Mouse (Mus musculus) midbrain, embryonic 11.5 days (tissue): ENCODE measurements around the gene Dhx40. TPM values are rescaled to one million over a fixed set of nuclear protein-coding genes. Genes with fewer than 3 reads are reported as not detected.

Source experiments
- ATAC-seq: fragments of 200-750 bp; cut with Nextera tagmentation; 2 replicates; pipeline ENCODE4 v1.8.0; 2017; ENCODE audit warnings: moderate TSS enrichment, moderate library complexity; ENCODE audit not compliant: low FRiP score
- DNase-seq: peaks from one replicate; pipeline ENCODE4 v3.0.0; 2015; ENCODE audit warnings: low spot score; ENCODE audit errors: missing footprints
- H3K27ac ChIP-seq: fragments of 300-500 bp; sonication (generic); 2 replicates; pipeline ENCODE4 v1.5.1; 2014; ENCODE audit warnings: low read depth, low read length
- H3K27me3 ChIP-seq: fragments of 300-500 bp; sonication (generic); 2 replicates; pipeline ENCODE4 v1.6.1; 2014; ENCODE audit warnings: mild to moderate bottlenecking, low read length, moderate library complexity, mixed read lengths; ENCODE audit not compliant: control insufficient read depth, insufficient read depth
- H3K36me3 ChIP-seq: fragments of 300-500 bp; sonication (generic); 2 replicates; pipeline ENCODE4 v1.6.1; 2014; ENCODE audit warnings: mild to moderate bottlenecking, low read length, moderate library complexity, mixed read lengths; ENCODE audit not compliant: control insufficient read depth, insufficient read depth
- H3K4me1 ChIP-seq: fragments of 300-500 bp; sonication (generic); 2 replicates; pipeline ENCODE4 v1.6.1; 2014; ENCODE audit warnings: low read length; ENCODE audit not compliant: control insufficient read depth, insufficient read depth
- H3K4me2 ChIP-seq: fragments of 300-500 bp; sonication (generic); 2 replicates; pipeline ENCODE4 v1.6.1; 2014; ENCODE audit warnings: mild to moderate bottlenecking, moderate library complexity
- H3K4me3 ChIP-seq: fragments of 300-500 bp; sonication (generic); 2 replicates; pipeline ENCODE4 v1.5.1; 2014; ENCODE audit warnings: low read depth, low read length
- H3K9ac ChIP-seq: fragments of 300-500 bp; sonication (generic); 2 replicates; pipeline ENCODE4 v1.6.1; 2014; ENCODE audit warnings: low read length
- H3K9me3 ChIP-seq: fragments of 300-500 bp; sonication (generic); 2 replicates; pipeline ENCODE4 v1.6.1; 2016; ENCODE audit warnings: low read length; ENCODE audit not compliant: control insufficient read depth
- WGBS: fragments of 180-500 bp; shearing (Covaris S2); extraction: QIAGEN DNeasy Blood & Tissue Kit; methylation state at CpG from one replicate; pipeline ENCODE4 v1.1.7; 2014; 5-methylcytosine and 5-hydroxymethylcytosine counted together
- polyA plus RNA-seq: library from polyadenylated mRNA; unstranded; fragments of >200 nt; fragmentation: Nextera tagmentation; extraction: Ambion mirVana; gene quantifications from 2 replicates; pipeline ENCODE4 v1.2.1, GENCODE M21; 2014

The Dhx40 gene
- polyA plus RNA-seq, 1 experiment from 2014 or later, result 55.0 TPM

DNA sequence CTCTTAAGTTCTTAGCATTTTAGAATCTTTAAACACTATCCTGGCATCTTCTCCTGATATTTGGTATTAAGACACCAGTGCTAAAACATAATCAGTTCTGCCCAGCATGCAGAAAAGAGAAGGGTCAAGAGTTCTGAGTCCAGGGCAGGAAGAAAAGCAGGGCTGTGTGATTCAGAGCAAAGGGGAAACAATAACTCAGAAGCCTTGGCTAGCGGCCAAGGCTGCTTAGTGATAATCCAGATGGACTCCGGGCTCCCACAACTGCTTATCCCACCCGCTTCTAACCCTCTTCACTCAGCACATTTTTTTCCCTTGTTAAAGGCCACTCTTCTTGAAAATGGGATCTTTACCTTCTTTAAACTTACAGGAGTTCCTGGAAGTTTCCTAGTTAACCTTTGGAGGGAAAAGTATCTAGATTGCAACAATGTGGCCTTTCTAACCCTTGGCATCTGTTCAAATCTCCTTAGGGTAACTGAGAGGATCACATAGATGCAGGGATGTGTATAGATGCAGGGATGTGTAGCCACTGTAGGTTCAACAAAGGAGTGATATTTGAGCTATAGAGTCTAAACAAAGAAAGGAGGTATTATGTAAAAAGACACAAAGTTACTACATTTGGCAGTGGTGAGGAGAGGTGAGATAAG lies 33.1 kb upstream of the Dhx40 start:
- no peaks in the 10 kb centered on the region for H3K36me3 ChIP-seq
- no peak overlapping the region for H3K4me3 ChIP-seq
- no peak overlapping the region for H3K9ac ChIP-seq
- H3K4me1 ChIP-seq, result peaks cover 19% of the 10 kb centered on the region
- 3% methylated on average over 3 of the region's 3 CpGs for WGBS
- H3K27ac ChIP-seq, result peak overlapping the region; percentile 75
- peak; percentile 84 for ATAC-seq
- peak; percentile 92 for DNase-seq
- H3K27me3 ChIP-seq, result no peaks in the 10 kb centered on the region
- H3K4me2 ChIP-seq, result no peak overlapping the region; the same call in 1 of the 2 replicates
- H3K9me3 ChIP-seq, result no peaks in the 10 kb centered on the region

DNA sequence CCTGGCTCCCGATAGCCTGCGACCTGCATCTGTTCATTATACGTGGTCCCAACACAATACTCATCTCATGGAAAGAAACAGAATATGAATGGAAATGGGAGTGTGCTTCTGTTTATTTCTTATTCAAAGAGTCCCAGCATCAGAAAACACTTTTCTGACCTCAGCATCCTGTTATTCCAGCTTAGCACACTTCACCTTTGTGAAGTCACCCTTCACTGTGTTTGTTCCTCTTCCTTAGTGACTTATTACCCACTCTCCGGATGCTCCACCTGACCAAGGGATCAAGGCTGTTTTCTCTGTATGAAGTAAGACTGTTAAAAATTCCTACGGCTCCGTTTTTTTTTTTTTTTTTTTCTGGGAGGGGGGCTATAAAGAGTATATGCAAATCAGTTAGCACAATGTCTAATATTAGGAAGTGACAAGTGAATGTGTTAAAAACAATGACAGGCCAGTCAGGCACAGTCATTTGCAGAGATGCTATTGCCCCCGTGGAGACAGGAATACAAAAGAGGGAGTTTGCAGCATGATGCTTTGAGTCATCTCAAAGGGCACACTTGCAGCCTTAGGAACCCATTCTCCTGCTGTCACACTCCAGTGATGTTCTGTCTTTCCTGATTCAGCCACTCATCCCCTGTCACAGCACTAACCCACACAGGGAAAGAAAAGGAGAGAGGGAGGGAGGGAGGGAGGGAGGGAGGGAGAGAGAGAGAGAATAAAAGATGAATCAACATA lies 32.3 kb upstream of the Dhx40 start:
- ATAC-seq (peak; percentile 93), DNase-seq (peak; percentile 91)
- Histone ChIP-seq H3K36me3 (no peaks in the 10 kb centered on the region), H3K27me3 (no peaks in the 10 kb centered on the region), H3K4me2 (no peak overlapping the region), H3K4me1 (peaks cover 19% of the 10 kb centered on the region), H3K4me3 (no peak overlapping the region), H3K9me3 (no peaks in the 10 kb centered on the region), H3K9ac (no peak overlapping the region), H3K27ac (peak overlapping the region; percentile 75; the same call in 1 of the 2 replicates)
- 32% methylated on average over 7 of the region's 7 CpGs for WGBS

DNA sequence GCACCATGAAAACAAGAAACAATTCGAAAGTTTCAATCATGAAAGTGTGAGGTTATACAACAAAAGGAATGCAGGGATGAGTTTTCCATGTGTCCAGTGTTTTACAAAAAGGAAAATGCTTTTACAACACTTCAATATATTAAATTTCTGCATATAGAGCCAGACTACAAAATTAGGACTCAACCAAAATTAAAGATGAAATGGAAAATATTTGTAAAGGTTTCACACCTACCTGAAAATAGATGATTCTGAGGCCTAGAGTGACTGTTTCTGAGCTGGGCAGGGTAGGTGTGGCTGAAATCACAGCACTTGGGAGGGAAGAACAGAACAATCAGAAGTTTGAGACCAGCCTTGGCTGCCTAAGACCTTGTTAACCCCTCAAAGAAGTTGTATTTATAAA lies 31.2 kb upstream of the Dhx40 start:
- ATAC-seq (no peak), DNase-seq (no peak)
- Histone ChIP-seq H3K9ac (no peak overlapping the region), H3K27me3 (no peaks in the 10 kb centered on the region), H3K4me3 (no peak overlapping the region), H3K4me1 (peaks cover 19% of the 10 kb centered on the region), H3K4me2 (no peak overlapping the region), H3K9me3 (no peaks in the 10 kb centered on the region), H3K36me3 (no peaks in the 10 kb centered on the region), H3K27ac (no peak overlapping the region)
- 91% methylated on average over 1 of the region's 1 CpGs for WGBS

DNA sequence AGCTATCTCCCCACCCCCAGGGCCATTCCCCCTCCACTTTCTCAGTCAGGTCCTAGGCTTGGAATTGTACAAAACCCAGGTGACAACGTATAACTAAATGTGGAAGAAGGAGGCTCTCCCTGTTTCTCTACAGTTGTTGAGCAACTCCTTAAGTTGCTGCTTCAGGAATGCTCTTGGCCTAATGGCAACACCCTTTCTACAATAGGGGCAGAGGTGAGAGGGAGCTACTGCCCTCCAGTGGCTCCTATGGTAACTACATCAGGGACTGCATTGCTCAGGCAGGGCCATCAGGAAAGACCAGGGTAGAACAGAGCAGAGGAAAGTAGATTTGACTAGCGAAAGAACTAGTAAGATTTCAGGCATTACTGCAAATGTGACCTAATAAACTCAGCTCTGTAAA lies 28.8 kb upstream of the Dhx40 start:
- H3K36me3 ChIP-seq, result no peaks in the 10 kb centered on the region
- no peak overlapping the region for H3K9ac ChIP-seq
- H3K9me3 ChIP-seq, result no peaks in the 10 kb centered on the region
- no peak overlapping the region for H3K4me3 ChIP-seq
- H3K4me1 ChIP-seq, result peaks cover 19% of the 10 kb centered on the region
- no peak for ATAC-seq
- no peak overlapping the region for H3K27ac ChIP-seq
- 33% methylated on average over 2 of the region's 2 CpGs for WGBS
- no peaks in the 10 kb centered on the region for H3K27me3 ChIP-seq
- peak; percentile 96 for DNase-seq
- H3K4me2 ChIP-seq, result no peak overlapping the region

DNA sequence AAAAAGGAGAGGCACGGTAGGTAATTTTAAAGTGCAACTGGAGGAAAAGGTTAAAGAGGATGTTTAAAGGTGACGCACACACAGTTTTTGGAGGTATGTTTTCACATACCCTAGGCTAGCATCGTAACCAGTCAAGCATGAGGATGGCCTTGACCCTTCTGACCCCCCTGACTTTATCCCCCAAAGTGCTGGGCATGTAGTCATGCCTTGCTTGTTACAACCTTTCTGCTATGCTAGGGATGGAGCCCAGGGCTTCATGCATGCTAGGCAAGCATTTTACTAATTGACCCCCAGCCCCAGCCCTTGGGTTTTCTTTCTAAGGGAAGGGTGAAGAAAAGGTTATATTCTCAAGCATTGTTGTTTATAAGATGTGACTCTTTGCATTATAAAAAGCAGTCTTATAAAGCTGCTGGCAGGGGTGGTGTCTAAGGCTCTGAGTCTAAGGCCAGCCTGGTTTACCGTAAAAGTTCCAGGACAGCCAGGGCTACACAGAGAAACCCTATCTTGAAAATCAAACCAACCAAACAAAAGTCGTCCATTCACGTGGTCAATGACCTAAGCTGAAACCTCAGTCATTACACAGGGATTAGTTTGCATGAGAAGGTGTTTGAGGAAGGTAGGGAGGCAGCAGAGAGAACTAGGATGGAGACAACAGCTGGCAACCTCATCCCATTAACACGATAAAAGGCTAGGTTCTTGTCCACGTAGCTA lies 27.2 kb upstream of the Dhx40 start:
- no peak overlapping the region for H3K9ac ChIP-seq
- ATAC-seq (no peak), DNase-seq (no peak)
- no peaks in the 10 kb centered on the region for H3K36me3 ChIP-seq
- H3K4me1 ChIP-seq, result peaks cover 7% of the 10 kb centered on the region
- no peak overlapping the region for H3K4me2 ChIP-seq
- H3K27ac ChIP-seq, result no peak overlapping the region
- no peak overlapping the region for H3K4me3 ChIP-seq
- H3K27me3 ChIP-seq, result no peaks in the 10 kb centered on the region
- 60% methylated on average over 8 of the region's 8 CpGs for WGBS
- no peaks in the 10 kb centered on the region for H3K9me3 ChIP-seq

DNA sequence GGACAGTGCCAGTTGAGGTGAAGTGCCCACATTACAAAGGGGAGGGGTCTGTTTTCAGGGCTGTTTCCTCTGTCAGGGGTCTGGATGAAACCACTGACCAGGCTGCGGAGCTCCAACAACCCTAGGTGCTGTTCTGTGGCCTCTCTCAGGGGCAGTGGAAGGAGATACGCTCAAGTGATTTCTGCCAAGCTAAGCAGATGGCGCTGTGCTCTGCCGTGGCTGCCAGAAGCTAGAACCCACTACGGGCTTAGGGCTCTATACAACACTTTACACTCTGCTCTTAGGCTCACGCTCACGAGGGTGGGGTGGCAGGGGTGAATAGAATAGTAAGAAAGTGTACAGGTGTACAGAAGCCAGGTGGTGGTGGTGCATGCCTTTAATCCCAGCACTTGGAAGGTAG lies 26.5 kb upstream of the Dhx40 start:
- H3K4me2 ChIP-seq, result no peak overlapping the region
- WGBS, result 76% methylated on average over 7 of the region's 7 CpGs
- H3K27me3 ChIP-seq, result no peaks in the 10 kb centered on the region
- DNase-seq (no peak), ATAC-seq (no peak)
- H3K9me3 ChIP-seq, result no peaks in the 10 kb centered on the region
- no peaks in the 10 kb centered on the region for H3K4me1 ChIP-seq
- no peak overlapping the region for H3K4me3 ChIP-seq
- no peaks in the 10 kb centered on the region for H3K36me3 ChIP-seq
- no peak overlapping the region for H3K9ac ChIP-seq
- no peak overlapping the region for H3K27ac ChIP-seq

DNA sequence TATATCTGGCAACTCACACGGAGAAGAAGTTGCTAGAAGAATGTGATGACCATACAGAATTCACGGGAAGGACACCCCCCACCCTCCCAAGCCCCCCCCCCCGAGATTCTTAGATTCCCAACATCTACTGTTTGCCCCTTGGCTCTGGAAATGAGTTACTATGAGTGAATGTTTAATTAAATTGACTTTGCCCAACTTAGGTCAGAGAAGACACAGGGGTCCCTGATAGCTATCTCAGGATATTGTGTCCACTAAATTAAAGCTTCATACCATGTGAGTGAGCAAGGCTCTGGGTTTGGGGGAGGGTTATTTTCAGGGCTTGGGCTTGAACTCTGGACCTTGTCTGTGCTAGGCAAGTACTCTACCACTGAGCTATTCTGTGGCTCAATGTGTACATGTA lies 25.6 kb upstream of the Dhx40 start:
- WGBS, result 79% methylated on average over 3 of the region's 3 CpGs
- no peaks in the 10 kb centered on the region for H3K36me3 ChIP-seq
- ATAC-seq, result no peak

DNA sequence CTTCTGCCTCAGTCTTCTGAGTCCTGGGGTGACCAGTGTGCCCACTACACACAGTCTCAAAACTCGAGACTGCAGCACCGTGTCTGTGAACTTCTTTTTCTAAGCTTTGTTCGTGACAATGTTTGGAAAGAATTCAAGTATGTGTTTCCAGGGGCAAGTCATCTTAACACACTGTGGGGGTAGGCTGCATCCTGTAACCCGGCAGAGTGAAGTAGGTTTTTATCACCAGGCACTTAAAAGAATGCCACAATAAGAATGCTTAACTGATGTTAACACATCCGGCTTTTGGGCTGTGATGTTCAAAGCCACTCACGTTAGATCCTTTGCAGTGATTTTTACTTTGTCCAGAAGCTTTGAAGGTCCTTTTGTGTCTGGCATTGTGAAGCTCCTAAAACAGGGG lies 20.9 kb upstream of the Dhx40 start:
- no peak overlapping the region for H3K4me2 ChIP-seq
- no peaks in the 10 kb centered on the region for H3K36me3 ChIP-seq
- no peaks in the 10 kb centered on the region for H3K9me3 ChIP-seq
- H3K4me3 ChIP-seq, result no peak overlapping the region
- no peaks in the 10 kb centered on the region for H3K4me1 ChIP-seq
- WGBS, result 71% methylated on average over 6 of the region's 6 CpGs
- DNase-seq (no peak), ATAC-seq (no peak)
- H3K27me3 ChIP-seq, result no peaks in the 10 kb centered on the region
- H3K9ac ChIP-seq, result no peak overlapping the region
- H3K27ac ChIP-seq, result no peak overlapping the region

More for the DNA sequence above, 25.6 kb upstream of the Dhx40 start:
- Histone ChIP-seq H3K27ac (no peak overlapping the region), H3K4me3 (no peak overlapping the region), H3K27me3 (no peaks in the 10 kb centered on the region), H3K4me2 (no peak overlapping the region), H3K9ac (no peak overlapping the region), H3K4me1 (no peaks in the 10 kb centered on the region), H3K9me3 (no peaks in the 10 kb centered on the region)
- DNase-seq, result no peak
